Mouse (Mus musculus): ENCODE results near the gene Nifk. TPM values are rescaled to one million over a fixed set of nuclear protein-coding genes. Genes with fewer than 3 reads are reported as not detected.

The Nifk gene
- total RNA-seq, 2 experiments from 2014 or later: 27.1 to 28.5 TPM

- DNase-seq (ENCODE audit: low spot score in 2 of 2): no peak
Measured at GRCm38 (mm10) chr1:118377784-118378183, 56.1 kb downstream of the Nifk start.

- no peak for DNase-seq (ENCODE audit: low spot score in 2 of 2)
Measured at GRCm38 (mm10) chr1:118380105-118380786, 58.6 kb downstream of the Nifk start.

Other genes with a start within 250 kb of the Nifk start
- not detected for gene Gm29106, start 145.3 kb upstream of the Nifk start, total RNA-seq (2021)
- gene Tsn, start 10.1 kb upstream of the Nifk start, total RNA-seq (2021): 100 to 1,000 TPM; 108 to 113 TPM
- 100 to 1,000 TPM; 129 to 133 TPM for gene Clasp1, start 67.2 kb downstream of the Nifk start, total RNA-seq (2021)

All from layer of hippocampus, postnatal 14 days (tissue).